Mouse (Mus musculus) neural tube, embryonic 11.5 days (tissue): ENCODE results near the gene Zfp786. TPM values are rescaled to one million over a fixed set of nuclear protein-coding genes. Genes with fewer than 3 reads are reported as not detected.

Experiments
- ATAC-seq: fragments of 200-750 bp; cut with Nextera tagmentation; 2 replicates; pipeline ENCODE4 v1.8.0; 2017; ENCODE audit warnings: moderate number of reproducible peaks, mild to moderate bottlenecking, moderate TSS enrichment, moderate library complexity; ENCODE audit not compliant: insufficient read depth, low FRiP score, low TSS enrichment
- DNase-seq: peaks from one replicate; pipeline ENCODE4 v3.0.0-alpha.2; 2015; ENCODE audit warnings: low spot score
- H3K27ac ChIP-seq: fragments of 300-500 bp; sonication (generic); 2 replicates; pipeline ENCODE4 v1.5.1; 2014; ENCODE audit warnings: low read depth, mild to moderate bottlenecking, low read length
- H3K27me3 ChIP-seq: fragments of 300-500 bp; sonication (generic); 2 replicates; pipeline ENCODE4 v1.6.1; 2014; ENCODE audit warnings: mild to moderate bottlenecking, low read length, mixed read lengths; ENCODE audit not compliant: control insufficient read depth, insufficient read depth
- H3K36me3 ChIP-seq: fragments of 300-500 bp; sonication (generic); 2 replicates; pipeline ENCODE4 v1.6.1; 2014; ENCODE audit warnings: mild to moderate bottlenecking, low read length, moderate library complexity, mixed read lengths; ENCODE audit not compliant: control insufficient read depth, insufficient read depth
- H3K4me1 ChIP-seq: fragments of 300-500 bp; sonication (generic); 2 replicates; pipeline ENCODE4 v1.6.1; 2014; ENCODE audit warnings: low read length, mixed read lengths; ENCODE audit not compliant: control insufficient read depth, insufficient read depth
- H3K4me2 ChIP-seq: fragments of 300-500 bp; sonication (generic); 2 replicates; pipeline ENCODE4 v1.6.1; 2014; ENCODE audit warnings: low read depth, mild to moderate bottlenecking, moderate library complexity
- H3K4me3 ChIP-seq: fragments of 300-500 bp; sonication (generic); 2 replicates; pipeline ENCODE4 v1.5.1; 2014; ENCODE audit warnings: low read depth, low read length
- H3K9ac ChIP-seq: fragments of 300-500 bp; sonication (generic); 2 replicates; pipeline ENCODE4 v1.6.1; 2014; ENCODE audit warnings: mild to moderate bottlenecking, low read length
- H3K9me3 ChIP-seq: fragments of 300-500 bp; sonication (generic); 2 replicates; pipeline ENCODE4 v1.6.1; 2016; ENCODE audit warnings: low read length; ENCODE audit not compliant: control insufficient read depth
- WGBS: fragments of 180-500 bp; shearing (Covaris S2); extraction: QIAGEN DNeasy Blood & Tissue Kit; methylation state at CpG from one replicate; pipeline ENCODE4 v1.1.7; 2014; 5-methylcytosine and 5-hydroxymethylcytosine counted together
- polyA plus RNA-seq: library from polyadenylated mRNA; unstranded; fragments of >200 nt; fragmentation: Nextera tagmentation; extraction: Ambion mirVana; gene quantifications from 2 replicates; pipeline ENCODE4 v1.2.1, GENCODE M21; 2014

Gene Zfp786
- polyA plus RNA-seq, 1 experiment from 2014 or later: 6.9 TPM

DNA sequence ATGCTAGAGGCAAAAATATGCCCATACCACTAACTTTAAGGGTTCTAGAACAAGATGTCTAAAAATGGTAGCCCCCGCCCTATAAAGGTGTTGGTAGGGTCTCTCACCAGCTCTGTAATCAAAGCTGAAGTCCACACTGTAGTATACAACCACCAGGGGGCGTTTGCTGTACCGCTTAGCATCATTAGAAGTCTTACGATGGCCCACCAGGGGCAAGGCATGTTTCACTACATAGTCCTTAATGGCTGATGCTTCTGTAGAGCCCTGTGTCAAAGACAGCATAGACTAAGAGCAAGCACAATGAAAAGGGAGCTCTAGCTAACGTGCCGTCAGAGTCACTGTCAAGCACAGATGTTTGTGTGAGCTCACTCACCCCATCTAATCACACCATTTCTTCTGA is 31.6 kb downstream of the Zfp786 start:
- H3K9me3 ChIP-seq: no peaks in the 10 kb centered on the region
- peaks cover 57% of the 10 kb centered on the region for H3K36me3 ChIP-seq
- H3K4me2 ChIP-seq: no peak overlapping the region

GRCm38 (mm10) chr6:47794106-47794830 is 36.4 kb downstream of the Zfp786 start:
- Histone ChIP-seq H3K27me3 (no peaks in the 10 kb centered on the region), H3K9me3 (no peaks in the 10 kb centered on the region), H3K36me3 (peaks cover 24% of the 10 kb centered on the region), H3K4me2 (no peak overlapping the region), H3K9ac (no peak overlapping the region), H3K4me3 (no peak overlapping the region), H3K4me1 (0 out of 2 replicates have a peak, but pooled peaks cover under 1% of the 10 kb centered on the region), H3K27ac (no peak overlapping the region)
- DNase-seq: no peak
- ATAC-seq: no peak; the same call in 1 of the 2 replicates
- 69% methylated on average over 10 of the region's 10 CpGs for WGBS

More for the DNA sequence above, 31.6 kb downstream of the Zfp786 start:
- ATAC-seq (peak; percentile 23; the same call in 1 of the 2 replicates), DNase-seq (peak; percentile 65)
- no peaks in the 10 kb centered on the region for H3K27me3 ChIP-seq
- no peaks in the 10 kb centered on the region for H3K4me1 ChIP-seq
- WGBS: 53% methylated on average over 6 of the region's 6 CpGs
- no peak overlapping the region for H3K4me3 ChIP-seq
- H3K27ac ChIP-seq: no peak overlapping the region
- H3K9ac ChIP-seq: no peak overlapping the region

DNA sequence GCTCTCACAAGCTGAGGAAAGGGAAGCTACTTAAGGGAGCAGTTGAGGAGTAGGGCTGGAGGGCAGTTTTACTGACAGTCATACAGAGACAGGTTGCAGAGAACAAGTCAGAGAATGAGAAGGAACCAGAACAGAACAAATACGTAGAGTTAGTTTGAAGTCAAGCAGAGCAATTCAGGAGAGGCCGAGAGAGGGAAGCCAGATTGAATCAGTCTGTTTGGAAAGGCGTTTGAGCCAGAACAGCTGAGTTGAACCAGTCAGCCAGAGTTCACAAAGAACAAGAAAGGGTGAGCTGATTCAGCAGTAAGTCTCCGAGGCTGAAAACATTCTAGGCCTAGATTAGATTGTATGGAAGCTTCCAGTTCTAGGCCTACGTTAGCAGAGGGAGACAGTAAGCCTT is 37.4 kb downstream of the Zfp786 start:
- H3K4me1 ChIP-seq: 0 out of 2 replicates have a peak, but pooled peaks cover 3% of the 10 kb centered on the region
- no peak overlapping the region for H3K9ac ChIP-seq
- H3K9me3 ChIP-seq: no peaks in the 10 kb centered on the region
- no peaks in the 10 kb centered on the region for H3K27me3 ChIP-seq
- ATAC-seq: no peak
- H3K4me3 ChIP-seq: no peak overlapping the region
- 83% methylated on average over 5 of the region's 5 CpGs for WGBS
- no peak overlapping the region for H3K4me2 ChIP-seq
- peaks cover 19% of the 10 kb centered on the region for H3K36me3 ChIP-seq
- no peak overlapping the region for H3K27ac ChIP-seq
- DNase-seq: no peak

GRCm38 (mm10) chr6:47792533-47792932 is 38.1 kb downstream of the Zfp786 start:
- 84% methylated on average over 2 of the region's 2 CpGs for WGBS
- Histone ChIP-seq H3K4me1 (0 out of 2 replicates have a peak, but pooled peaks cover 3% of the 10 kb centered on the region), H3K27me3 (no peaks in the 10 kb centered on the region), H3K27ac (no peak overlapping the region), H3K9me3 (no peaks in the 10 kb centered on the region), H3K4me2 (no peak overlapping the region), H3K36me3 (peaks cover 18% of the 10 kb centered on the region), H3K9ac (no peak overlapping the region), H3K4me3 (no peak overlapping the region)
- ATAC-seq (no peak), DNase-seq (no peak)

- H3K4me2 ChIP-seq: no peak overlapping the region
- no peaks in the 10 kb centered on the region for H3K9me3 ChIP-seq
- H3K27me3 ChIP-seq: no peaks in the 10 kb centered on the region
- 50% methylated on average over 2 of the region's 2 CpGs for WGBS
- H3K36me3 ChIP-seq: peaks cover 4% of the 10 kb centered on the region; the same call in 1 of the 2 replicates
- ATAC-seq: no peak
- H3K4me1 ChIP-seq: 0 out of 2 replicates have a peak, but pooled peaks cover 3% of the 10 kb centered on the region
- no peak overlapping the region for H3K9ac ChIP-seq
- no peak overlapping the region for H3K4me3 ChIP-seq
- H3K27ac ChIP-seq: no peak overlapping the region
- DNase-seq: no peak
These were observed 39.9 kb downstream of the Zfp786 start for GRCm38 (mm10) chr6:47790745-47791144.

DNA sequence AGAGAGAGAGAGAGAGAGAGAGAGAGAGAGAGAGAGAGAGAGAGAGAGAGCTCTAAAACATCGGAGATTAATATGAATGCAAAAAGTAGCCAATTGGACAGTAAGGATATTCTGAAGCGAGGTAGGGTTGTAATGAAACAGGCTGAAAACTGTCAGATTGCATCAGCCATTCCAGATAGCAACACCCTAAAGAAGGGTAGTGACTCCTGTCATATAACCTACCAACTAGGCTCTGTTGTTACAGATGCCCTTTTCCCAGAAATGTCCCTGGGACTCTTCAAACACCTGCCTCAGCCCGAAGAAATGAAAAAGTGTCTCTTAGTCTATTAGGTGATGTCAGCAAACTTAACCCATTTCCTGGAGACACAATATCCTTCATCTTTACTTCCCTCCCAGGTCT is 41.8 kb downstream of the Zfp786 start:
- Histone ChIP-seq H3K4me2 (peak overlapping the region; percentile 51), H3K27me3 (no peaks in the 10 kb centered on the region), H3K4me3 (peak overlapping the region; percentile 32), H3K9ac (peak overlapping the region; percentile 69), H3K9me3 (no peaks in the 10 kb centered on the region), H3K36me3 (no peaks in the 10 kb centered on the region), H3K4me1 (0 out of 2 replicates have a peak, but pooled peaks cover 3% of the 10 kb centered on the region), H3K27ac (peak overlapping the region; percentile 93)
- ATAC-seq (no peak), DNase-seq (no peak)
- 51% methylated on average over 3 of the region's 3 CpGs for WGBS

- peak overlapping the region; percentile 32 for H3K4me3 ChIP-seq
- 0 out of 2 replicates have a peak, but pooled peaks cover 3% of the 10 kb centered on the region for H3K4me1 ChIP-seq
- ATAC-seq: peak; percentile 94
- H3K36me3 ChIP-seq: no peaks in the 10 kb centered on the region
- peak overlapping the region; percentile 51 for H3K4me2 ChIP-seq
- H3K27ac ChIP-seq: peak overlapping the region; percentile 93
- no peaks in the 10 kb centered on the region for H3K9me3 ChIP-seq
- H3K27me3 ChIP-seq: no peaks in the 10 kb centered on the region
- 1% methylated on average over 18 of the region's 18 CpGs for WGBS
- H3K9ac ChIP-seq: peak overlapping the region; percentile 69
- DNase-seq: peak; percentile 79
These were observed 42.5 kb downstream of the Zfp786 start for GRCm38 (mm10) chr6:47787941-47788736.

DNA sequence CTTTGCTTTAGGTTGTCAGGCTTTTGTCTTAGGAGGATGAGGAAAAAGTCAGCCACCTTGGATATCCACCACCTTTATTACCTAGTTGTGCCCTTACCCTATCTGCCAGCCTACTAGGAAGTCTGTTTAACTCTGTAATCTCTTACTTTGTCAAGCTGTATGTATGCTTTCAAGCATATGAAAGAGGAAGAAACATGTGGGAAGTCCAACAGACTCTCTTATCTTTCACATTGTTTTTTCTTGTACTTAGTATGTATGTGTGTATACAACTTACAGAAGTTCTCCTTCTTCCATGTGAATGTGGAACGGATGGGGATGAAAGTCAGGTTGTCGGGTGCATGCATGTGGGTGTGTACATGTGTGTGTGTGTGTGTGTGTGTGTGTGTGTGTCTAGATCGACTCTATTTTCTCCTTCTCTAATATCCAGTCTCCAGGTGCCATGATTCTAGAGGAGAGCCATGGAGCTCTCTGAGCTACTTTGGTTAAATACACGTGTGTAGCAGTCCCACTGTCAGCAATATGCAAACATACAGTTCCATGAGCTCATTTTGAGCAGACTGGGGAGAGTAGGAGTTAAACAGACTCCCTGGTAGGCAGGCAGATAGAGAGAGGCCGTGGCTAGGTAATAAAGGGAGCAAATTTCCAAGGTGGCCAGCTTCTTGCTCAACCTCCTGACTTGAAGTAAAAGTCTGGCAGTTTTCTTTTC is 45.8 kb downstream of the Zfp786 start:
- H3K9ac ChIP-seq: no peak overlapping the region; the same call in 1 of the 2 replicates
- ATAC-seq: no peak
- H3K9me3 ChIP-seq: no peaks in the 10 kb centered on the region
- no peaks in the 10 kb centered on the region for H3K36me3 ChIP-seq
- WGBS: 76% methylated on average over 5 of the region's 5 CpGs
- DNase-seq: no peak
- H3K27ac ChIP-seq: no peak overlapping the region
- H3K27me3 ChIP-seq: no peaks in the 10 kb centered on the region
- H3K4me3 ChIP-seq: no peak overlapping the region
- H3K4me1 ChIP-seq: 0 out of 2 replicates have a peak, but pooled peaks cover 3% of the 10 kb centered on the region
- H3K4me2 ChIP-seq: no peak overlapping the region
